Mouse (Mus musculus) liver, postnatal 0 days (tissue): ENCODE results near the gene Siglec1.

Experiments used
- CTCF ChIP-seq: sonication (generic); IDR thresholded peaks from 2 replicates; pipeline ENCODE4 v1.5.1; 2016; ENCODE audit warnings: antibody characterized with exemption, low read depth
- EP300 ChIP-seq: IDR thresholded peaks from 2 replicates; pipeline ENCODE4 v1.6.1; 2016; ENCODE audit warnings: antibody characterized with exemption, low read depth, mild to moderate bottlenecking

DNA sequence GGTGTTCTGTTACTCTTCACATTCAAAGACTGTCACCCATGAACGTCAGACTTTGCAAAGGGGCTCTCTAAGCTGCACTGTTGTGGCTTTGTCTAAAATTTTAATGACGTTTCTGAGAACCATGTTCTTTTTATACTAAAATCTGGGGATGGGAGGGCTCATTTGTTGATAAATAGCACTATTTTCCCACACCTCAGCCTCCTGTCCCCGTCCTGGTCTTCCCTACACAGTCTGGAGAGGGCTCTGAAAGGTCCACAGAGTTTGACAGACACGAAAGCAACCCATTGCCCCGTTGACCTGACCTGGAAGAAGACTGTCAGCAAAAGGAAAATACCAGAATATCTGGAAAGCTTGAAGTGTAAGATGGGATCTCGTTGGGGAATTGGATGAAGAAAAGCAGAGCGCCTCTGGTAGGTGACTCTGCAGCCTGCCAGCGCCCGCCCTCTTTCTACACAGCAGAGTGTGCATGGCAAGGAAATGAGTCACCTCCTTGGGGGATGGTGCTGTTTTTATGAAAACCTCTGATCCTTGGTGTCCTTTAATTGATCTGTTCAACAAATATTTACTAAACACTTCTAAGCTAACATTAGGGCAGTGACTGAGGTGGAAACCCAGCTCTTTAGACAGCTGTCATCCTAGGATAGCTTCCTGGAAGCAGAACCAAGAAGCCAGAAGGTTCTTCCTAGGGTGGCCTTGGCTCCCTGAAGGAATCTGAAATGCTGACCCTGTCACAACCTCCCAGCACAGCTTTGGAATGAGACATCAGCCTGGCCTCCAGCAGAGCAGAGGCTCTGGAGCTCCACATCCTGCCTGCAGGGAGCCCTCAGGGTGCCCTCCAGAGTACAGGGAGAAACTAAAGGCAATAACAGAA lies 57.3 kb downstream of the Siglec1 start:
- TF ChIP-seq CTCF, result no peak
- TF ChIP-seq EP300, result no peak
